Mouse (Mus musculus): ENCODE results near the gene Sox6. TPM values are rescaled to one million over a fixed set of nuclear protein-coding genes. Genes with fewer than 3 reads are reported as not detected.
A peak's percentile ranks its signal among the peaks of the same experiment; 100 is the strongest.

Sox6 gene
- total RNA-seq, 4 experiments from 2014 or later: 10.8 to 17.3 (median 12.6) TPM

DNA sequence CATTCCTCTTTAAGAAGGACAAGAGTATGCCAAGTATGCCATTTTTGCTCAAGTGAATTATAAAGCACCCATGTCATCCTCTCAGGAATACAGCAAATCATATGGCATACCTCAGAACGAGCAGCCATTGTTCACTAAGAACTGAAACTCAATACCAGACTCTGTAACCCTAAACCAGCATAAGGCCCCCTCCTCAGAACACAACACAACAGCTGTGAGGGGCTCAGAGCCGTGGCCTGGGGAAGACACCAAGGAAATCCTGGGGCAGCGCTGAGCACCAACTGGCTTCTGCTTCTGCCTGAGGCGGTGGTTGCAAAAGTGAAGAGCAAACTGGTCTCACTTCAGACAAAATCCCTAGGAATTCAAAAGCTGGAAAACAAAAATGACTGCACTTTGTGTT is 208.8 kb downstream of the Sox6 start:
- DNase-seq: no peak

DNA sequence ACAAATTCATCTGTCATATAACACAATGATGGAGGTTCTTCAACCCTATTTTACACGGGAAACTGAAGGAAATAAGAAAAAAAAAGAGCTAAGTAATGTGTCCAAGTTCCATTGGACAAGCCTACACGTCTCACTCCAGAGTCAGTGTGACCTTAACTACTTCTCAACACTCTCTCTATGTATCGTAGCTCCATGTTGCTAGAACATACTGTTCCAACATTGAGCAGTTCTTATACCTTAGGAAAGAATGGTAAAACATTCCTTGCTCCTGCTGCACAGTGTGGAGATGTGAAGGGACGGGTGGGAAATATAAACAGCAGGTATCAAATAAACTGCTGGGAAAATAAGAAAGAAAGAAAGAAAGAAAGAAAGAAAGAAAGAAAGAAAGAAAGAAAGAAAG is 209.3 kb downstream of the Sox6 start:
- no peak for DNase-seq

- no peak for DNase-seq
Measured at GRCm38 (mm10) chr7:115825295-115825694, 213.3 kb downstream of the Sox6 start.

GRCm38 (mm10) chr7:115824621-115825256 is 213.9 kb downstream of the Sox6 start:
- DNase-seq: no peak

DNA sequence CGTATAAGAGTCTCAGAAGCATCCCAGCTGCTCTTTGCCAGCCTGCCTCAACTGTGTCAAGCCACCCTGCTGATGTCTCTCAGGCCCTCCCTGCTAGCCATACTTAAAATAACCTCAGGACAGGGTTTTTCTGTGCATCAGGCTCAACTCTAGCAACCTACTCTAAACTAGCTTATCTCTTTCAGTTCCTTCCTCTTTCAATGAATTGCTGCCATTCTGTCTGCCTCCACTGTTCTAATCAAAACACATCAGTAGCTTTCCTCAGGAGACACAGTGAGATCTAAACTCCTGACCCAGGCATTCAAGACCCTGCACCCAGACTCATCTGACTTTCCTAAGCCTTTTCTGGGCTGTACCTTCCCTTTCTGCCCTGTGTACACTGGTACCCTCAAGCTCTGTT is 219.5 kb downstream of the Sox6 start:
- no peak for DNase-seq

DNA sequence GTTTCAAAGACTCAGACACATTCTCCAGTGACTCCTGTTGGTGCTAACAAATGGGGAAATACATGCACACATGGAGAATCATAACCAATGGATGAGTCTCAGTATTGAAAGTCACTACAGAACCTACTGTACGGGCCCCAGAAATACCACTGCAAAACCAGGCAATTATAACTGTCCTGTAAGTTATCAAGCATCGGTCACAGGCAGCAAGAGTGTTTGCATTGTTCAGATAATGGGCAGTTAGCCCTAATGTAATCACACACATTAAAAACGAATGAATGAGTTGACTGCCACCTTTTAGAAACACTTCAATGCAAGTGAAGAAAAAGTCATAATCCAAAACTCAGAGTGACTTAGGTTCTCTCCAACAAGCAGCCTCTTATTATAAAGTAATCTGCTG is 235.3 kb downstream of the Sox6 start:
- no peak for DNase-seq

DNA sequence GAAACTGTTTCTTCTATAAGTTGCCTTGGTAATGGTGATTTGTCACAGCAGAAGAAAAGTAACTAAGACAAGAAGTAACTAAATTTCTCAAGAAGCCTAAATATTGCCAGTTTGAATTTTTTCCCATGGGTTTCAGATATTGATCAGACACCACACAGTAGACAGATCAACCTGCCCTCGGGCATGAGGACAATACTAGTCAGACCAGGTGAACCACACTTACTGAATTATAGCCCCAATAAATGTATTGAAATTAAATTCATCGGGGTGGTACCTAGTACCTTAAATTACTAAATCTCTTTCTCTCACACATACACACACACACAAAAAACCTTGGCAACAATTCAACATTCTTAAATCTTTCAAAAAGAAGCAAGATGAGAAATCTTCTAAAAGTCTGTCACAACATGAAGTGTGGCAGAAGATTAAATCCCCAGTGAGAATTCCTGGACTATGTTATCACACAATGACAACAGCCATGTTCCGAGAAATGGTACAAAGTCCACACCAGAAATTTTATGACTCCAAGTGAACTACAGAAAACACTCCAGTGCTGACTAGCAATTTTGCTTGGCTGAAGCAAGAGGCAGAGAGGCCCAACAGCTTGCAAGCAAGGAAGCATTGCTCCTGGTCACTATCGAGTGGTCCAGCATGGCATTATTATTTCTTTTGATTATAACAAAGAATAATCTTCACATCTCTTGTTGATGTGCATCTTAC is 244.3 kb downstream of the Sox6 start:
- DNase-seq: no peak

- DNase-seq: no peak
Measured at GRCm38 (mm10) chr7:115792841-115793240, 245.8 kb downstream of the Sox6 start.

DNA sequence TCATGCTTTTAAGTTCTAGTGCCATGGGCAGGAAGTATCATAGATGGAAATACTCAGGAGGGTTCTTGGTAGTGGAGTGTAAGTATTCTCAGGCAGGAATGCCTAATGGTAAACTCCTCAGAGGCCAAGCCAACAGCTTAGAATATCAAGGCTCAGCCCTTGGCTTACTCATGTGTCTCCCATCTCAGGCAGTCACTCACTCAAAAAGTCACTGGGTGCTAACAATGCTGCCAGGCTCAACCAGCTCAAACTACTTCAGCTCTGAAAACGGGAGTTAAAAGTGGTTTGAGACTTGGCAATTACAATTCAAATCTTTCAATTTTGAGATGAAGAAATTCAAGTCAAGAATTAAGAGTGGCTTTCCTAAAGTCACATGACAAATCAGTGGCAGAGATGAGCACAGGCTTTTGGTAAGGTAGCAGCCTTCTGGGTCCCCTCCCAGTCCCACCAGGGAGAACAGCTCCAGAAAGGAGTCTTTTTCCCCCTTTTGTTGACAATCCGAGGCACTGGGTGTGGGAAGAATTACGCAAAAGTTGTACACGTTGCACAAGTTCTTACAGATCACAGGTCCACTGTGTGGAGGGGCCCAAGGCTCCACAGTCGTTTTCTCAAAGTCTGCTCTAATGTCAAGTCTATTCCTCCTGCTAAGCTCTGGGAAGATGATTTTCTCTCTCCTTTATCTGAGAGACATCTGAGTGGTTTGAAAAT is 249.3 kb downstream of the Sox6 start:
- DNase-seq: no peak

- no peak for DNase-seq
Measured at GRCm38 (mm10) chr7:115783982-115784917, 254.3 kb downstream of the Sox6 start.

DNA sequence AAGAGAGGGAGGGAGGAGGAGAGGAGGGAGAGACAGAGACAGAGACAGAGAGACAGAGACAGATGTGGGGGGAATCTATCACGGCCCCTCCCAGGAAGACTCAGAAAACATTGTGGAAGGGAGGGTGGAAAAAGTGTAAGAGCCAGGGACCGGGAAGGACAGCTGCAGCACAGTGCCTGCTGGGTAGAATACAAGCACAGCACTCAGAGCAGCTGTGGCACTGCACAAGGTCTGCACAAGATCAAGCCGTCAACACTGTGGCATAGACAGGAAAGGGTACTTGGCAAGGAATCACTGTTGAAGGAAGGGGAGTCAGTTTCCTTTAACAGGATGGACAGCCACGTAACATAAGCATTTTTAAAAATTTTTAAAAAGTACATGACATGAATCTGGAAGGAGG is 258.4 kb downstream of the Sox6 start:
- no peak for DNase-seq

DNA sequence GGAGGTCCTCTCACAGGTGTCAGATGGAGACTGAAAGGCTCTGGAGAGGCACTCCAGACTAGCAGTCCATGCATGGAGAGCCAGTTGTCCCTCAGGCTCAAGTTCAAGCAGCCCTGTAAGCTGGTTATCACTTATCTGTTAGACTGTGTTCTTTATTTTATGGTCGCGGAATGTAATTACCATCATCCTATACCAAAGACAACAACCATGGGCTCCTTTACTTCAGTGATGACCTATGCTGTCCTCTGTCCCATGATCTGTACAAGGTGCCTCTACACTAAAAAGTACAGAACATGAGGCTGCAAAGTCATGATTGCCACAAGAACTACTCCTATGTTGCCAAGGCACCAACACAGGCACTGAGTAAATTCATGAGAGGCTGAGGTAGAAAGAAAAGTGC is 259.1 kb downstream of the Sox6 start:
- DNase-seq: no peak

DNA sequence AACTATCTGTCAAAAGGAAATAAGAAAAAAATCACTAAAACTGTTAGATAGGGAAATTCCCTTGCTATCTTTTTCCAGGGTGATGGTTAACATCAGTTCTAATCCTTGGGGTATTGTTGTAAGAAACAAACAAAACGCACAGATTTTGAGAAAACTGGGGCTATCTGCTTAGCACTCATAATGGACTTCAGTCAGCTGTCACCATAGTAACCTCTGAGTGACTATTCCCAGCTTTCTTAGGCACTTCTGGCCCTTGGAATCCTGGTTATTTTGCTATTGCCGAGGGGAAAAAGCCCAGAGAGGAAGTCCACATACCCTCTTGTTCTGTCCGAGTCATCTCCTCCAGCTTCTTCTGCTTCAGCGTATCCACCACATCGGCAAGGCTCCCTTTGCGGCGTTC is 261.9 kb downstream of the Sox6 start:
- no peak for DNase-seq

DNA sequence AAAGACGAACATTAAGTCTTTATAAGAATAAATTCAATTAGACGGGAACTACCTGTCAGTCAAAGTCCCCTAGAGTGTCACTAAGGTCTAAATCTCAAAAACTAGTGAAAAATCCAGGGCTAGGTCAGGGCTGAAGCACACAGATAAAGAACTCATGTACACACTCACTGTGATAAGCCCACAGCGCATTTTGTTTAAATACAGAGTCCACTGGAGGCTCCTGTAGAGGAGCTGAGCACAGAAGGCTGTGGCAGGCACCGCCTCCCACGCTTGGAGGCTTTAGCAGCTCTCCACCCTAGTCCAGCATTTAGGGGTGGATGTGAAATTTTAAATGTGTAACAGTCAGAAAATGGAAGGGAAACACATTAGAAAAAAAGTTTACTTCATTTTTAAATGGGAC is 262.3 kb downstream of the Sox6 start:
- DNase-seq: no peak

DNA sequence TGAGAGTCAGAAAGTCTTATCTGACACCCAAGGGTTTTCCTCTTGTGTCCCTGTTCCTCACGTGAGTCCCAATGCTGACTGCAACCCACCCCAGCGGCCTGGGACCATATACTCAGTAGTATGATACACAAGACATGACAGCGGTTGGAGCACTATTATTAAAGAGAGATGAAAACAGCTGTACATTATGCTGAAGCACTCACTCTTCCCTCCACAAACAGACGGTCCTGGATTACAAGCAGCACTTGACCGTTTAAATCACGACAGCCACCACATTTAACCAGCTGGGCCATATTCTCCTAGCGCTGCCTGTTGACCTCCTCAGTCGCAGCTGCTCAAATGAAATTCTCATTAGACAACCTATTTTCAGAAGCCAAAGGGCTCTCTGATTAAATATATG is 272.3 kb downstream of the Sox6 start:
- no peak for DNase-seq

GRCm38 (mm10) chr7:115763851-115764250 is 274.7 kb downstream of the Sox6 start:
- DNase-seq: no peak

DNA sequence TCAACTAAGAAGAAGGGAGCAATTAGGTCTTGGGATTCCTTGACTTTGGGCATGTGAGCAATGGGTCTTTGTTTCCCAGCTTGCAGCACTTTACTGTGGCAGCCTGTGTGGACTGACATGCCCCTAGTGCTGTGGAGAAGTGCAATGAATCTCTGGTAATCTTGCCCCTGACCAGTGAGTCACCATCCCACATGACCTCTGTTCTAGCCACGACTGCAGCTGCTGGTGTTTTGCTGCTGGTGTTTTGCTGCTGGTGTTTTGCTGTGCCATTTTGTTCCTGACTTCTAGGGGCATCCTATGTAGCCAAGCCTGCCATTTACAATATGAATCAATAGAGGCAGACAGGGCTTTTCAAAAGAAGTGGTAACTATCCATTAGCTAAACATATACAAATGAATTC is 280.4 kb downstream of the Sox6 start:
- peak; percentile 13 for DNase-seq

- no peak for DNase-seq
Measured at GRCm38 (mm10) chr7:115755272-115755671, 283.3 kb downstream of the Sox6 start.

DNA sequence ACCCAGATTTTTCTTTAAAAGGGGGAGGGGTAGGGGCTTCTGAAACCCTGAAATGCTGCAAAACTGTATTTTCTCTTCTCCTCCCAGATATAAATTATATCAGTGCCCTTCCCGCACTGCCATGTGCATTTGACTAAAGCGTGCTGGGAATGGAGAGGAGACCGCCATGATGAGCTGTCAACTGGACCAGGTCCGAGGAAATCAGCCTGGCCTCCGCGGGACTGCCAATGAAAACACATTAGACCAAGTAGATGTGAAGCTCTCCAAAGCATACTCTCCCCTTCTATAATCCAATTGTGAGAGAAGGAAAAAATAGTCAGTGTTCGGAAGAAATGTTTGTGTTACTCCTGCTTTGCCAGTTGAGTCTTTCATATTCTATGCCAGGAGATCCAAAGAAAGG is 284.4 kb downstream of the Sox6 start:
- no peak for DNase-seq

GRCm38 (mm10) chr7:115752121-115752634 is 286.4 kb downstream of the Sox6 start:
- DNase-seq: no peak

GRCm38 (mm10) chr7:115751083-115751482 is 287.5 kb downstream of the Sox6 start:
- no peak for DNase-seq

DNA sequence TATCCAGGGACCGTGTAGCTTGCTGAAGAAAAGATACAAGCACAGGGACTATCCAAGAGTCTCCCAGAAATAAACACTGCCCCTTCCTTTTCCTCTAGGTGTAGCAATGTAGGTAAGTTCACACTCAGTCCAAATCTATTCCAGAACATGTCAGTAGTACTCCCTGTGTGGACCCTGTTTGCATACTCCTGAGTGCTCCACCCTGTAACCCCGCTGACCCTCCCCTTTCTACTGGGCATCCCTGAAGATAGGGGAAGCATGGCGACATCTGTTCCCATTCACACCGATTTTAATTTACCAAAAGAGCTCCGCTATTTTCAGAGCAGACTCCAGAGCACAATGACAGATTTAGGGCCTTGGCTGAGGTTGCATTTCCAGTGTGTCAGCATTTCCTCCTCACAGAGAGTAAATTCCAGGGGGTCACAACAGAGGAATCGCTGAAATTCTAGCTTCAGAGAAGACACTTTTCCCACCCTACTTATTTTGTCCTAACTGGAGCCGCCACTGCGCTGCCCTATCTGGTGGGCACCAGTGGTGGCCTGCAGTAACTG is 288.2 kb downstream of the Sox6 start:
- no peak for DNase-seq
